Mouse (Mus musculus) ES-Bruce4 (cell line): ENCODE measurements around the gene Ccdc24.

Experiments
- CTCF ChIP-seq: IDR thresholded peaks from one replicate; pipeline ENCODE4 v1.8.1; 2011; ENCODE audit warnings: low read depth, low read length
- EP300 ChIP-seq: IDR thresholded peaks from 2 replicates; pipeline ENCODE4 v1.6.1; 2011; ENCODE audit warnings: low read depth, low read length; ENCODE audit not compliant: insufficient read depth
- POLR2A ChIP-seq: IDR thresholded peaks from one replicate; pipeline ENCODE4 v1.8.1; 2011; ENCODE audit warnings: low read length; ENCODE audit not compliant: insufficient read depth

- TF ChIP-seq CTCF (no peak), POLR2A (no peak), EP300 (no peak)
These were observed 27.0 kb downstream of the Ccdc24 start for GRCm38 (mm10) chr4:117845316-117845715.
